23 mouse cellular contexts compared by ENCODE assay signal in genomic region chr12:73762762-73763161, GRCm38 (mm10).
DNase-seq lines count a peak whose midpoint lies in the region; ATAC-seq and TF ChIP-seq lines count a peak whose summit lies in the region.
"Had no signal": no experiment of that assay in that cellular context is flagged by ENCODE, and none has a peak within 500 bp of the region (broad histone marks: within the 10 kb centered on the region; RNA-seq: fewer than 3 reads in every experiment).

No protein-coding gene starts in this region.

- no peak overlapping the region for H3K4me3 ChIP-seq in lung, embryonic 14.5 days (ENCODE audit: low read depth, low read length)
- no peak overlapping the region for H3K4me3 ChIP-seq in lung, adult 2 months (replicated peaks; ENCODE audit: extremely low read depth, low read depth, low read length)
- no peak overlapping the region for H3K4me3 ChIP-seq in ES-E14 (ENCODE audit: insufficient read depth in 1 of 2, low read depth in 1 of 2, low read length in 2 of 2, poor library complexity in 1 of 2, severe bottlenecking in 1 of 2)
- H3K4me3 ChIP-seq in forebrain, embryonic 10.5 days: no peak overlapping the region
- H3K4me3 ChIP-seq: embryonic facial prominence, embryonic 13.5 days; forebrain, embryonic 13.5 days; heart, embryonic 13.5 days; hindbrain, embryonic 12.5 days had no signal

- TF ChIP-seq POLR2A in lung, adult 2 months (IDR thresholded peaks at IDR 0.05; ENCODE audit: borderline replicate concordance, extremely low read depth, low read depth, low read length): no peak

- DNase-seq in frontal cortex, postnatal 36 days (ENCODE audit: low spot score in 2 of 2): peak; percentile 14 to 51
- no peak for DNase-seq in frontal cortex, postnatal 25 days (ENCODE audit: low spot score in 2 of 2)
- DNase-seq in lung, embryonic 14.5 days: peak; percentile 13
- no peak for DNase-seq in lung, adult 2 months
- DNase-seq in ES-E14 (ENCODE audit: low read depth, low spot score): peak; percentile 56
- peak; percentile 73 for DNase-seq in brain, adult 2 months (ENCODE audit: low read depth, low spot score)
- DNase-seq in forebrain, embryonic 10.5 days (ENCODE audit: extremely low spot score, low spot score): no peak
- DNase-seq: adrenal gland, postnatal 14 days; cerebellum, adult 18-20 months; cerebellum, adult 9-11 months; forebrain, postnatal 0 days; gastrocnemius, postnatal 36 days; heart, adult 11 months; heart, postnatal 36 days had no signal

- no peak for ATAC-seq in lung, embryonic 14.5 days (ENCODE audit: insufficient read depth)
- ATAC-seq: activated CD4-positive, CD25-positive, alpha-beta regulatory T cell, adult 4 months; forebrain, embryonic 13.5 days; forebrain, postnatal 0 days; hindbrain, embryonic 16.5 days; inflammation-experienced regulatory T-cells, adult 6 months had no signal

- H3K9ac ChIP-seq in lung, embryonic 14.5 days: no peak overlapping the region
- no peak overlapping the region for H3K9ac ChIP-seq in ES-E14 (ENCODE audit: insufficient read depth, low read depth, low read length, poor library complexity, severe bottlenecking)
- H3K9ac ChIP-seq: embryonic facial prominence, embryonic 13.5 days; forebrain, embryonic 13.5 days; forebrain, postnatal 0 days; hindbrain, embryonic 12.5 days had no signal

- no peak overlapping the region for H3K27ac ChIP-seq in lung, embryonic 14.5 days (ENCODE audit: low read depth)
- no peak overlapping the region for H3K27ac ChIP-seq in ES-E14 (ENCODE audit: insufficient read depth, low read depth, low read length, poor library complexity, severe bottlenecking)
- H3K27ac ChIP-seq in forebrain, embryonic 10.5 days: no peak overlapping the region
- H3K27ac ChIP-seq: embryonic facial prominence, embryonic 13.5 days; forebrain, embryonic 13.5 days; hindbrain, embryonic 12.5 days had no signal

- no peak for TF ChIP-seq CTCF in lung, embryonic 14.5 days (IDR thresholded peaks at IDR 0.05; ENCODE audit: low read depth)
- TF ChIP-seq CTCF in lung, adult 2 months (IDR thresholded peaks at IDR 0.05; ENCODE audit: insufficient read depth, low read length): no peak

- H3K4me1 ChIP-seq in lung, embryonic 14.5 days (ENCODE audit: insufficient read depth): peaks cover 9% of the 10 kb centered on the region
- peaks cover 13% of the 10 kb centered on the region for H3K4me1 ChIP-seq in lung, adult 2 months (ENCODE audit: control insufficient read depth, insufficient read depth, low read length)
- H3K4me1 ChIP-seq in ES-E14 (ENCODE audit: control insufficient read depth in 2 of 2, insufficient read depth in 2 of 2, low read length in 2 of 2, poor library complexity in 1 of 2): peaks cover 0 to 6% of the 10 kb centered on the region in 2 experiments; a peak in 1 of 4 replicates
- peaks cover 11% of the 10 kb centered on the region for H3K4me1 ChIP-seq in forebrain, embryonic 10.5 days

- H3K36me3 ChIP-seq in lung, embryonic 14.5 days (ENCODE audit: insufficient read depth): 0 out of 2 replicates have a peak, but pooled peaks cover 3% of the 10 kb centered on the region
- H3K36me3 ChIP-seq in ES-E14 (ENCODE audit: control insufficient read depth, insufficient read depth, low read length, poor library complexity, severe bottlenecking): no peaks in the 10 kb centered on the region
- H3K36me3 ChIP-seq in forebrain, embryonic 10.5 days (replicated peaks): no peaks in the 10 kb centered on the region
- H3K36me3 ChIP-seq: embryonic facial prominence, embryonic 13.5 days; G1E; hindbrain, embryonic 12.5 days had no signal

- H3K4me2 ChIP-seq in lung, embryonic 14.5 days: no peak overlapping the region
- H3K4me2 ChIP-seq: embryonic facial prominence, embryonic 13.5 days; forebrain, embryonic 13.5 days; heart, embryonic 13.5 days; hindbrain, embryonic 12.5 days had no signal

- WGBS in lung, embryonic 14.5 days: 67% methylated on average over 3 of the region's 3 CpGs
- 81% methylated on average over 3 of the region's 3 CpGs for WGBS in lung, adult 2 months
- WGBS in forebrain, embryonic 10.5 days: 82% methylated on average over 3 of the region's 3 CpGs

- in situ Hi-C loops in ES-E14 (cut with MboI; ENCODE audit: low sequenced_read_pairs in 2 of 2, unreplicated experiment in 2 of 2): no loop called here

- H3K9me3 ChIP-seq in lung, embryonic 14.5 days (ENCODE audit: low read depth, low read length): no peaks in the 10 kb centered on the region
- H3K9me3 ChIP-seq in ES-E14 (ENCODE audit: control insufficient read depth, insufficient read depth, low read depth, low read length): no peaks in the 10 kb centered on the region
- H3K9me3 ChIP-seq in forebrain, embryonic 10.5 days: no peaks in the 10 kb centered on the region
- H3K9me3 ChIP-seq: embryonic facial prominence, embryonic 13.5 days; forebrain, embryonic 13.5 days; heart, embryonic 13.5 days; hindbrain, embryonic 12.5 days had no signal

- H3K27me3 ChIP-seq in lung, embryonic 14.5 days (ENCODE audit: insufficient read depth, low read length): no peaks in the 10 kb centered on the region
- H3K27me3 ChIP-seq in forebrain, embryonic 10.5 days (ENCODE audit: poor library complexity, severe bottlenecking): peaks cover 11% of the 10 kb centered on the region; the same call in 1 of the 2 replicates
- H3K27me3 ChIP-seq: CH12.LX; embryonic facial prominence, embryonic 13.5 days; heart, embryonic 13.5 days; hindbrain, embryonic 12.5 days had no signal

TF ChIP-seq in ES-E14, 5 proteins besides CTCF, POLR2A, EP300 and RAD21:
- no peak for TF ChIP-seq ZC3H11A (IDR thresholded peaks at IDR 0.05; ENCODE audit: borderline replicate concordance, low read depth, low read length)
- TF ChIP-seq MAFK (IDR thresholded peaks at IDR 0.05; ENCODE audit: insufficient read depth, low read depth, low read length): no peak
- no peak for TF ChIP-seq CHD2 (IDR thresholded peaks at IDR 0.05; ENCODE audit: low read depth, low read length)
- TF ChIP-seq HCFC1 (IDR thresholded peaks at IDR 0.05; ENCODE audit: borderline replicate concordance, insufficient read depth, low read length): no peak
- TF ChIP-seq ZNF384 (IDR thresholded peaks at IDR 0.05; ENCODE audit: low read depth, low read length): no peak

Comparison
In these comparisons a context has a peak if more than half of its experiments do, and no peak if none do; other contexts are left out.
1. DNase-seq: peak in frontal cortex, postnatal 36 days (2 of 2), lung, embryonic 14.5 days (single experiment), ES-E14 (single experiment) and brain, adult 2 months (single experiment); none in frontal cortex, postnatal 25 days (0 of 2), lung, adult 2 months (single experiment) and forebrain, embryonic 10.5 days (single experiment).